Mouse (Mus musculus) neutrophil, adult 5-6 weeks (primary cell): ENCODE measurements at regions not wholly inside any gene's neighbourhood (a gene's known extent, or its start where the extent isn't known, plus 50 kb on each side); places are given as distances from the start of the nearest gene placed in this dataset.

Source experiments
- ATAC-seq: fragments of 151-379, 151-347 bp; 2 replicates; pipeline ENCODE4 v1.8.0; 2017; ENCODE audit warnings: mild to moderate bottlenecking, moderate TSS enrichment; ENCODE audit not compliant: insufficient number of reproducible peaks, poor library complexity, low FRiP score, severe bottlenecking; ENCODE audit errors: extremely low read depth

DNA sequence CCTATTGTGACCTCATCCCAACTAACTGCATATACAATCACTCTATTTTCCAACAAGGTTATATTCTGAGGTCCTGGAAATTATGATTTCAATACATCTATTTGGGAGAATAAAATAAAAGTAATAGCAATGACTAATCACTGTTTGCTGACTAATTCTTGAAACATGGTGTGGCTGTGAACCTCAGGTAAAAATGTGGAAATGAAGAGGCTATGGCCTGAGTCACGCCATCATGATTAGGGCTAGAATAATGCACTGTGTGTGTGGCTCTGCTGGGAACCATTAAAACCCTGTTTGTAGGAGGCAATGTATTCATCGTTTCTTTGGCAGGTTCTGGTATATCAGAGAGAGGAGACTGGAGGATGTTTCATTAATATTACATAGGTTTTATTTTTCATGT is 179.7 kb upstream of the Mbnl1 start:
- ATAC-seq = no peak

DNA sequence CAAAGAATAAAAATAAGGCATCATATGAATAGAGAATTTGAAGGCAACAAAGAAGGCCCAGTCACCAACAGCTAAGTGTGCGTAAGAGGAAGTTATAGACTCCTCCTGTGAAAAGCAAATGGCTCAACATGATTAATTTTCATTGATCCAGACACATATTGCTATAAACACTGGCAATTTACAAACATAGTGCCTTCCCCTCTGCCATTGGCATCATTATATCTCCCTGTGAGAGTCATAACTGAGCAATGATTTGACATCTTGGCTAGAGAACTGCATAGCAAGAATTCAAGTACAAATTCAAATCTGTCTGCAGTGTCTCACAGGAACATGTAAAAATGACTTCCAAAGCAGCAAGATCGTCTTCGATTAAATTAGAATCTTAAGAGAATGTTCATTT is 167.2 kb upstream of the Mbnl1 start:
- no peak for ATAC-seq

DNA sequence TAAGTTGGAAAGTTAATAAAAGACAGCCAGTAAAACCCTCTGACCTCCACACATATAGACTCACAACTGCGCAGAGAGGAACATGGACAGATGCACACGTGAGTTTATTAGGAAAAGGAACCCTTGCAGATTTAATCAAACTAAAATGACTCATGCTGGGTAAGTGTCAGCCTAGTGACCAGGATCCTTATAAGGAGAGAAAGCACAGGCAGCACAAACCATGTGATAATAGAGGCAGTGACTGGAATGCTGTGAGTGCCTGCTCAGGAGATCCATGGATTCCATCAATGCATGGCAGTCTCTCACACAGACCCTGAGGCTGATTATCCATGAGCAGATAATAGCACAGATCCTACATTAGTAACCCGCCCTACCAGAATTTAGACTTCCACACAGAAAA is 162.2 kb upstream of the Mbnl1 start:
- ATAC-seq = no peak

DNA sequence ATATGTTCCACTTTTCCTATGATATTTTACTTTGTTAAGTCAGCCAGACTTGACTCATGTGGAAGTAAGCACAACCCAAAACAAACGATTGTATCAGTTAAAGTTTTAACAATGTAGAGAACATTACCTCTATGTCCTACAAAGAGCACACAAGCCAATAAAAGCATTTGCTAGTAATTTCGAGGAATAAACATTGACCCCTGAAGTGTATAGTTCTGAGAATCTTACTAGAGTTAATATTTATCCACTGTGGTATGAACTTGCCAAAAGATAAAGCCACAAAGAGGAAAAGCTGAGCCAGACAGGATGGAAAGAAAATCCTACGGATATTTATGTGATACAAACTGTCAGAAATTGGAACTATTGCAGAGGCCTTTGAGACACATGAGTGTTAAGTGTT is 161.5 kb upstream of the Mbnl1 start:
- no peak for ATAC-seq

DNA sequence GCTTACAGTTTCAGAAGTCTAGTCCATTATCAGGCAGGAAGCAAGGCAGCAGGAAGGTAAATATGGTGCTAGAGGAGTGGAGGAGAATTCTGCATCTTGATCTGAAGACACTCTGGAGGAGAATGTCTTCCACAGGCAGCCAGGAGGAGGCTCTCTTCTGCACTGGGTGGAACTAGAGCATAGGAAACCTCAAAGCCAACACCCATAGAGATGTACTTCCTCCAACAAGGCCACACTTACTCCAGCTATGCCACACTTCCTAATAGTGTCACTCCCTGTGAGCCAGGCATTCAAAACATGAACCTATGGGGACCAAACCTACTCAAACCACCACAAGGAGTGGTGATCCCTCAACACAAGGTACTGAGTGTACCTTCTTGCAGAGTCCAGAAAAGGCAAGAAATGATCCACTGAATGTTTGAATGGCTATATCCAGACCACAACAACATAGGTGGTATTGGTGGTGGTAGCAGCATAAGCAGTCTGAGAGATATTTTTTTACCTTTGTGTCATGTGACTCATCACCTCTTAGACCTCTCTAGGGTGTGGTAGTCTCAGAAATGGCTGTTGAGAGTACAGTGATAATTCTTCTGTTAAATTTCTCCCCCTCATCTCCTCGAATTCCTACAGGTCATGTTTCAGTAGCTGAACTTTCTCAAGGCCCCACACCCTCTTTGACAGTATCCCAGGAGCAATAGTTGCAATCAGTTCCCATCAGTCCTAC is 152.3 kb upstream of the Mbnl1 start:
- peak; percentile 75 for ATAC-seq

DNA sequence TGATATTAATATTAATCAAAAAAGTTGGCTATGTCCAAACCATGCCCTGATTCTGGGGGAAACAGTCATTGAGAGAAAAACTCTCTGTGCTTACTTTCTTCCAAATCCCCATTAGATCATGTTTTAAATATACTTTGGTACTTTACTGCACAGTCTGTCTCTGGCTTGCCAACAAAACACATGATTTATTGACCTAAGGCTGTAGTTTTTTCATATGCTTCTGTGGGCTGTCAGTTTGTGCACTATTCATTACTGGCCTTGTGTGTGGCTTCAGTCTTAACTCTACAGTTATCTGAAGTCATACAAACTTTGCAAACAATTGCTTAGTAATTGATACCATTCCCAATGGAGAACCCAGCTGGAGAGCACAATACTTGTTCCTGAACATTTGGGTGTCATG is 149.1 kb upstream of the Mbnl1 start:
- no peak for ATAC-seq

DNA sequence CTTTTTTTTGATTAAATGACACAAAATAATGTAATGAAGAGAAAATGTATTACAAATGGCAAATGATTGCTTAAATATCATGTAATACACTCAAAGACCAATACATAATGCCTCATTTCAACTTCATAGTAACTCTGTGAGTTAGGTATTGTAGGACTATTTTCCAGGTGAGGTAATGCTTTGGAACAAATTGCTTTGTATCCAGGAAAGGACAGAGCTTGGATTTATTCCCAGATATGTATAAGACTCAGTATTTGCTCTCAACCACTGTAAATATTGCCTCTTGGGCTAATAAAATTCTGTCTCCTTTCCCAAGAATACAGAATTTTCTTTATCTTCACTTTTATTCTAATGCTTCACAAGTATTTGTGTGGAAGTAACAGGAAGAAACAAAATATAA is 148.2 kb upstream of the Mbnl1 start:
- no peak for ATAC-seq

DNA sequence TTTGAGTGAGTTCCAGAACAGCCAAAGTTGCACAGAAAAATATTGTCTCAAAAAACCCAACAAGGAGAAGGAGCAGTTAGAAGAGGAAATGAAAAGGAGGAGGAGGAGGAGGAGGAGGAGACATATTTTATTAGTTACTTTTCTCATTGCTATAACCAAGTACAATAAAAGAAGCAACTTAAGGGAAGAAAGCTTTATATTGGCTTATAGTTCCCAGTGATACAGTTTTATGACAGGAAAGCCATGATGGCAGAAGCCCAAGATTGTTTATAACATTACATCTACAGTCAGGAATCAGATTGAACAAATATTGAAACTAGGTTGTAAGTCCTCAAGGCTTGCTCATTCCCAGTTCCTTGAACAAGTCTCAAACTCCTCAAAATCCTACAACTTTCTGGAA is 147.7 kb upstream of the Mbnl1 start:
- ATAC-seq = no peak

DNA sequence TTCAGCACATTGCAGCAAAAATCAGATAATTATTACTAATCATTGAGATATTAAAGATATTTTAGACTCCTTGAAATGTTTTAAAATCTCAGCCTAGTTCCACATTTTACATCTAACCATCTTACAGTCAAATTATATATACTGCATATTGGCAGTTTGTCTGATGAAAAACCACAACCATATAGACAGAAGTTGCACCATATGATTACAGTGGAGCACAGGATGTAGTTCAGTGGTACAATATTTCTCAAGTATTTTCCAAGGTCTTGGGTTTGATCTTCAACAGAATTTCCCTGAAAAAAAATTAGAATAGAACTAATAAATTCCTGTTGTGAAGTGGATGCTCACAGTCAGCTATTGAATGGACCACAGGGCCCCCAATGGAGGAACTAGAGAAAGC is 140.2 kb upstream of the Mbnl1 start:
- no peak for ATAC-seq

DNA sequence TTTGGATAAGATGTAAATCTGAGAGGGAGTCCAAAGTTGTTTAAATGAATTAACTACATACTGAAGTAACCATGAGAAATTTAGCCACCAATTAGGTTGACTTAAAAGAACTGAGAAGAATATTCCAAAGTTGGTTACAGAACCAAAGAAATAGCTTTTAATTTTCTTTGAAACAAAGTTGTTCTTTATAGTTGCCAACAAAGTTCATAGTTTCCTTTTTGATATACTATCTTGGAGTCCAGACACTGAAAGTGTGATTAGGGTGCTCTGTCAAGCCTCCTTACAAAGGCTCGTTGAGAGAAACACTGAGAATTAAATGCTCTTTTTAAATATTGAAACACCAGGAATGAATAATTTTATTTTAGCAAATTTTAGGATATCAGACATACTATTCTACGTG is 139.0 kb upstream of the Mbnl1 start:
- no peak for ATAC-seq

DNA sequence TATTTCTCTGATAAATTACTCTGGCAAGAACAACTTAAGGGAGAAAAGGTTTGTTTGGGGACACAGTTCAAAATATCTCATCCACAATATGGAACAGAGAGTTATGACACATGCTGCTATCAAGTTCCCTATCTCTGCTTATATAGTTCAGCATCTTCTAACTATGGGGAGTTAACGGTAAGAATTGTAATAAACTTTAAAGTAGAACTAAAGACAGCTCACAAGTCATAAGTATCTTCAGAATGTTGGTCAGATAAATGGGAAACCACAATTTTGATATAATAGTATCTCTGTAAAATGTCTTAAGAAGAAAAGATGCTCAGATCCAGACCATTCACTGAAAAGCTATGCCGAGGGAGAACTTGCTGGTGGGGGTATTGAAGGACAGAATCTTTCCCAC is 138.5 kb upstream of the Mbnl1 start:
- ATAC-seq = no peak

DNA sequence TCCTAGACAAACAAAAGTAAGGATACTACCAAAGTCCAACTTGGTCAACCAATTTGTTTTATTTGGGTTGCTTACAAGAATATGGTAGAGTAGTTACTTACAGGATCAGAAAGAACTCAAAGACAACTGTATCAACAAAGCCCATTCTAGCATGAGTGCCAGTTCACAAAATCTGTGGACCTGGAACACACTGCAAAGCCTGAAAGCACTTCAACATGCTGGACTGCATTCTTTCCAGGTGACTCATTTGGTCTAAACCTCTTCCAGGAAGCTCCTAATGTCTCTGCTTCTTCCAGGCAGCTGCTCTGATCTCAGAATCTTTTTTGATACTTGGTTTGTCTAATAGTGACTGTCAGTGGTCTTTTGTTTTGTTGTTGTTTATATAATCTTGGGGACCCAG is 126.2 kb upstream of the Mbnl1 start:
- ATAC-seq = no peak

DNA sequence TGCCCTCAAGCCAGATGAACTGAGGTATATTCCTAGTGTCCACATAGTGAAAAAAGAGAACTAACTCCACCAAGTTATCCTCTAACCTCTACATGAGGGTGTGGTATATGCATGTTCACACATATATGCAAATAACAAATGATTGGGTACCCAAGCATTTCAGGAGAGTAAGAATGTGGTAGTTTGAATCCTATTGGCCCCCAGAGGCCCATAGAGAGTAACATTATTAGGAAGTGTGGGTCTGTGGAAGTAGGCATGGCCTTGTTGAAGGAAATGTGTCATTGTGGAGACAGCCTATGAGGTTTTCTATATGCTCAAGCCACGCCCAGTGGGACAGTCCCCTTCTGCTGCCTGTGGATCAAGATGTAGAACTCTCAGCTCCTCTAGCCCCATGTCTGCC is 125.6 kb upstream of the Mbnl1 start:
- ATAC-seq = peak; percentile 75

DNA sequence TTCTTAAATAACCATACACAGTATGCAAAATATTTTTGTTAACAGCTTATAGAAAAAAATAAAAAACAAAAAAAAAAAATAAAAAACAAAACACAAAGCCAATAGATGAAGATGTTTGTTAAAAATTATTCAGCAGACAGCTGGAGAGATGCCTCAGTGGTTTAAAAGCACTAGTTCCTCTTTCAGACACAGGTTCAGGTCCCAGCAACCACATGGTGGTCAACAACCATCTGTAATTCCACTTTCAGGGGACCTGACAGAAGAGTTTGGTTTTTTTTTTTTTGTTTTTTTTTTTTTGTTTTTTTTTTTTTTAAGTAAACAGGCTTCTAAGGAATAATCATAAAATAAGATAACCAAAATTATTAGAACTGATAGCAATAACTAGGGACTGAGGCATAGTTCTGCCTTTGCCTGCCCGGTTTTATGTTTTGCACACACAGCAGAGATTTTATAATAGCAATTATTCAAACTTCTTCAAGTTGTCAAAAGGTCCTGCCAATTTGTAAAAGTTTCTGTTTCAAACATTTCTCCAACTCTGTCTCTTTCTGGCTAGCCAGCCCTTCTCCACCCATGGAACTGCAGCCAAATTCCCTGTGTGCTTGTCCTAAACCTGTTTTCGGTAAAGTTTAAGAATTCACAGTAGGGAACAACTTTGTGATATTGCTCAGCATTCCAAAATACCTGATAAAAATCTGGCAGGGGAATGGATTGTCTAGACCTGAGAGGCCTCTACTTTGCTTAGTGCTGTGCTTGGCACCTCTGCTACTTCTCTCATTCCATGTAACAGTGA is 101.3 kb upstream of the Mbnl1 start:
- ATAC-seq = no peak

DNA sequence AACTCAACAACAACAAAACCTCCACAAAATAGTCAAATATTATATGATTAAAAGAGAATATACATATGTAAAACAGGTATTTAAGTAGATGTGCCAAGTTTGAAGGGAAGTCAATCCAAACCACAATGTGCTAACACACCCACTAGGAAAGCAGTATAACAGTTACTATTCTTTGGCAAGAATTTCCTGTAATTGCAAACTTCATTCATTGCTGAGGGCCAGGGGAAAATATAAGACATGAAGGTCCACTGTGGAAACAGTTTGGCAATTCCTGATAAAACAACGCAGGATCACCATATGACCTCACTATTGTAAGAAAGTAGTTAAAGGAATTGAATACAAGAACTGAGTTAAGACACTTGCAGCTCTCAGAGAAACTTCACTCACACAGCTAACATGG is 99.0 kb upstream of the Mbnl1 start:
- ATAC-seq = no peak

DNA sequence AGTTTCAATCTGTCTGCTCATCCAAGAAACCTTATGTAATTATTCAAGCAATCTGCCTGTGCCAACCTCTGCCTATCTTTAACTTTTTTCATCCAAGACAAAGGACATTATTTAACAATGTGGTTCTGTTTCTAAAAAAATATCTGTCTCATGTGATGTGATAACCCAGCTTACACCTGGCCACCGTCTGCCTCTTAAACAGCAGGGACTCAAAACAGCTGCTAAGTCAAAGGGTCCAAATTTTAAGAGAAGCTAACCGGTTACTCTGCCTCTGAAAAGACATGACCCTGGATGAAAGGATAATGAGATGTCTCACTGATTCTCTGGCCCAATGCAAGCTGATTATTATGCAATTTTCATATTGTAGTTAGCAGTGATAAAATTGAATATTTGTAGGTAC is 84.0 kb upstream of the Mbnl1 start:
- no peak for ATAC-seq

DNA sequence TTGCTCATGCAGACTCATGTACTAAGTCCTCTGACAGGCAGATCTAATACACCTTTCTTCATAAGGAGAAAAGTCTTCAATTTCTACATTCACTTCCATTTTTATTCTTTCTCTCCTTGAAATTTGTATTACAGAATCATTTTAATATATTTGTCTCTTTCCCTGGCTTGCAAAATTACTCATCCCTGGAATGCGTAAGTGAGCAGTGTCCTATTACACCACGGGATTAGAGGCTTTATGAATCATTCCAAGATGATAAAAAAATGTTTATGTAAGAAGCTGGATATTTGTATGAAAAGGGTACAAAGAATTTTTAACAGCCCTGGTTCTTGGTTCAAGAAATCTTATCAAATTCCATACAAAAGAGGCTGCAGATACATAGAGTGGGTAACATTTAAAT is 83.6 kb upstream of the Mbnl1 start:
- no peak for ATAC-seq

DNA sequence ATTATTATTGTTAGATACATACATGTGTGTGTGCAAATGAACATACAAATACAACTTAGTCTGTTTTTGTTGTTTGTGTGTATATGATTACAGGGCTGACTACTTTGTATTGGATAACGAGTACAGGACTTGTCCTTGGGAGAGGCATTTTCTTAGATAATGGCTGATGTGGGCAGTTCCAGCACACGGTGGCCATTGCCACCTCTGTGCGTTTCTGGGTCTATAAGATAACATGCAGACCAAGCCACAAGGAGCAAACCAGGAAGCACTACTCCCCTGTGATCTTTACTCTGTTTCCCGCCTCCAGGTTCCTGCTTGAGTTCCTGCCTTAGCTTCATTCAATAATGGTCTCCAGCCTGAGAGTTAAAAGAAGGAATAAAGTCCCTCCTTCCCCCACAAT is 77.3 kb upstream of the Mbnl1 start:
- no peak for ATAC-seq

DNA sequence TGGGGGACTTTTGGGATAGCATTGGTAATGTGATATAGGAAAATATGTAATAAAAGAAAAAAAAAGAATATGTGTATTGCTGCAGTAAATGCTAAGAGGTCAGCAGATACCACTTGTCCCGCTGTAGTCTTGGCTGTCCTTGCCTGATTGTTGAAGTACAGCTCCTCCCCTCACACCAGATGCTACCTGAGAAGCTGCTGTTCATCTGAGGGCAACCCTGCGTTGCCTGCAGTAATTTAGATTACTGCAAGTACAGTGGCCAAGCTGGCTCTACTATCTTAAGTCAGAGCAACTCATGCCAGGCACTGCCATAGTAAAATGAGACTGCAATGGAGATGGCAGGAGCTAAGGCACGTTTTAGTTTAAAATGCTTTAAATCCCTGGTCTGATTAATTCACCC is 75.7 kb upstream of the Mbnl1 start:
- no peak for ATAC-seq

DNA sequence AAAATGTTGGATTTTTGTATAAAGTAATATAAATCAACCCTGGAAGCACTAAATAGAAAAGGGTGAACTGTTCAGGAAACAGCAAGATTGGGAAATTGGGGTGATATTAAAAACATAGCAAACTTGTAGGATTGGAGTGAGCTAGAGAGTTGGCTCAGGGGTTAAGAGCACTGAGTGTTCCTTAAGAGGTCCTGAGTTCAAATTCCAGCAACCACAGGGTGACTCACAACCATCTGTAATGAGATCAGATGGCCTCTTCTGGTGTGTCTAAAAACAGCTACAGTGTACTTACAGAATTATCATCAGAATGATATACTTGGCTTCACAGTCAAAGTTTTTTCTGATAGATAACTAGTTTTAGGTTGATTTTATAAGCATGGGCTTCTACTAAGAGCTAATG is 73.8 kb upstream of the Mbnl1 start:
- no peak for ATAC-seq
